Mouse (Mus musculus) brain, embryonic 14.5 days (tissue): ENCODE measurements at regions not wholly inside any gene's neighbourhood (a gene's known extent, or its start where the extent isn't known, plus 50 kb on each side); places are given as distances from the start of the nearest gene placed in this dataset.

Source experiments
- CTCF ChIP-seq: fragments of 200-500 bp; IDR thresholded peaks from 2 replicates; pipeline ENCODE4 v1.5.1; 2012; ENCODE audit warnings: inconsistent platforms, mild to moderate bottlenecking, moderate library complexity, borderline replicate concordance; ENCODE audit not compliant: insufficient read depth, insufficient read length; ENCODE audit errors: extremely low read depth
- POLR2A ChIP-seq: fragments of 200-500 bp; IDR thresholded peaks from 2 replicates; pipeline ENCODE4 v1.6.1; 2012; ENCODE audit warnings: mild to moderate bottlenecking, inconsistent platforms, borderline replicate concordance; ENCODE audit not compliant: poor library complexity, insufficient read depth, insufficient read length, severe bottlenecking; ENCODE audit errors: extremely low read depth

- TF ChIP-seq CTCF (no peak), POLR2A (no peak)
These were observed 391.6 kb downstream of the 1700008P02Rik start for GRCm38 (mm10) chr3:6228685-6229084.
